Mouse (Mus musculus) kidney, postnatal 14 days (tissue): Measurements from ENCODE around the gene Cd96.

ENCODE experiments used
- DNase-seq: peaks from one replicate; pipeline ENCODE4 v3.0.0; 2022; ENCODE audit warnings: mixed read lengths

The Cd96 gene

GRCm38 (mm10) chr16:46033896-46034295 is 86.2 kb downstream of the Cd96 start:
- no peak for DNase-seq

- no peak for DNase-seq
Measured at GRCm38 (mm10) chr16:46022958-46023491, 97.0 kb downstream of the Cd96 start.

- DNase-seq, result peak; percentile 71
Measured at GRCm38 (mm10) chr16:46022189-46022928, 97.7 kb downstream of the Cd96 start.

GRCm38 (mm10) chr16:46021302-46021701 is 98.7 kb downstream of the Cd96 start:
- DNase-seq, result peak; percentile 14

GRCm38 (mm10) chr16:46020396-46020795 is 99.7 kb downstream of the Cd96 start:
- DNase-seq, result no peak

GRCm38 (mm10) chr16:46019799-46020198 is 100.3 kb downstream of the Cd96 start:
- no peak for DNase-seq

- DNase-seq, result no peak
Measured at GRCm38 (mm10) chr16:46019359-46019758, 100.7 kb downstream of the Cd96 start.

- no peak for DNase-seq
Measured at GRCm38 (mm10) chr16:46011696-46012095, 108.4 kb downstream of the Cd96 start.

- peak; percentile 63 for DNase-seq
Measured at GRCm38 (mm10) chr16:46010906-46011220, 109.2 kb downstream of the Cd96 start.

GRCm38 (mm10) chr16:46010153-46010905 is 109.7 kb downstream of the Cd96 start, which contains the start of gene Plcxd2:
Plcxd2 (minus strand) TSS chr16:46010218.
- peak; percentile 97 for DNase-seq

GRCm38 (mm10) chr16:46009717-46010116 is 110.3 kb downstream of the Cd96 start:
- no peak for DNase-seq

- DNase-seq, result no peak
Measured at GRCm38 (mm10) chr16:46008766-46009165, 111.3 kb downstream of the Cd96 start.

- DNase-seq, result peak; percentile 8
Measured at GRCm38 (mm10) chr16:46008036-46008605, 111.9 kb downstream of the Cd96 start.

GRCm38 (mm10) chr16:46006261-46006660 is 113.8 kb downstream of the Cd96 start:
- DNase-seq, result no peak

- DNase-seq, result no peak
Measured at GRCm38 (mm10) chr16:46001550-46002166, 118.4 kb downstream of the Cd96 start.

- DNase-seq, result no peak
Measured at GRCm38 (mm10) chr16:46000976-46001375, 119.1 kb downstream of the Cd96 start.

- DNase-seq, result no peak
Measured at GRCm38 (mm10) chr16:45999374-46000191, 120.5 kb downstream of the Cd96 start.

GRCm38 (mm10) chr16:45998231-45998630 is 121.8 kb downstream of the Cd96 start:
- DNase-seq, result no peak

GRCm38 (mm10) chr16:45990901-45991676 is 129.0 kb downstream of the Cd96 start:
- peak; percentile 4 for DNase-seq

- DNase-seq, result no peak
Measured at GRCm38 (mm10) chr16:45986236-45986635, 133.8 kb downstream of the Cd96 start.
